Mouse (Mus musculus): ENCODE measurements around the gene Ulk4. TPM values are rescaled to one million over a fixed set of nuclear protein-coding genes. Genes with fewer than 3 reads are reported as not detected.

Gene Ulk4
- polyA plus RNA-seq, 1 experiment from 2014 or later = 198 TPM

DNA sequence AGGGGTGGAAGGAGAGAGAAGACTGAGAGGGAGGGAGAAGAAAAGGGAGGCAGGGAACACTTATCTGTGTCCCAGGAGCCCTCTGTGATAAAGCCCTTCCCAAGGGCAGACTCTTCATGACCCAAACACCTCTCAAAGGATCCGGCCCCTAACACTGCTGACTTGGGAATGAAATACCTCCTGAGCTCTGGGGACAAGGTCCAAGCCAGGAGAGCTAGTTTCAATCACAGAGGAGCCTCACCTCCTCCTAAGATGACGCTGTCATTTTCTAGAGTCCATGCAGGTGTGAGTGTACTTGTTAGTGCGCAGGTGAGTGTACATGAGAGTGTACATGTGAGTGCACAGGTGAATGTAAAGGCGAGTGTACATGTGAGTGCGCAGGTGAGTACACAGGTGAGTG lies 292.0 kb downstream of the Ulk4 start:
- Histone ChIP-seq H3K36me3 (no peaks in the 10 kb centered on the region), H3K9me3 (no peaks in the 10 kb centered on the region), H3K4me2 (replicated peaks) (no peak overlapping the region), H3K9ac (no peak overlapping the region), H3K4me3 (no peak overlapping the region), H3K27ac (no peak overlapping the region), H3K27me3 (no peaks in the 10 kb centered on the region), H3K4me1 (peaks cover 39% of the 10 kb centered on the region)
- no peak for ATAC-seq (ENCODE audit: insufficient number of reproducible peaks, insufficient read depth, low FRiP score, low TSS enrichment)
- WGBS = 91% methylated on average over 5 of the region's 5 CpGs

DNA sequence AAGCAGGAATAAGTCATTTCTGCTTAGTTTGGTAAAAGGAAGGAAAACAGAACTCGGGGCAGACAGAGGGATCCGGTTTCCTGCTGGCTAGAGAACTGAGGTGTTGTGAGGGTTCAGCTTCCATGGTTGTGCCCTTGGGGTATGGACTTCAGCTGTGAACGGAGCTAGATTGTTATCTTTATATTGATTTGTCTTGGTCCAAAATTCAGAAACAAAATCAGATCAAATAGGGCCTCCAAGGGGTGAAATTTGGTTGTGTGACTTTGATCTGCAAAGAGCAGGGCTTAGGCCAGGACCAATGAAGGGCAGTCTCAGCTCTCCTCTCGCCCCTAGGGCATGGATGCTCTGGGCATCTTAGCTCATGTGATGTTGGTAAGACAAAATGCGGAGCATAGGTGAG lies 292.5 kb downstream of the Ulk4 start:
- 0 out of 2 replicates have a peak overlapping the region, but pooled peaks have one; percentile 0 for H3K27ac ChIP-seq
- no peaks in the 10 kb centered on the region for H3K27me3 ChIP-seq
- H3K4me1 ChIP-seq = peaks cover 37% of the 10 kb centered on the region
- H3K4me3 ChIP-seq = no peak overlapping the region
- ATAC-seq (ENCODE audit: insufficient number of reproducible peaks, insufficient read depth, low FRiP score, low TSS enrichment) = no peak
- WGBS = 48% methylated on average over 5 of the region's 5 CpGs
- no peak overlapping the region for H3K9ac ChIP-seq
- no peaks in the 10 kb centered on the region for H3K9me3 ChIP-seq
- H3K4me2 ChIP-seq (replicated peaks) = no peak overlapping the region
- no peaks in the 10 kb centered on the region for H3K36me3 ChIP-seq

DNA sequence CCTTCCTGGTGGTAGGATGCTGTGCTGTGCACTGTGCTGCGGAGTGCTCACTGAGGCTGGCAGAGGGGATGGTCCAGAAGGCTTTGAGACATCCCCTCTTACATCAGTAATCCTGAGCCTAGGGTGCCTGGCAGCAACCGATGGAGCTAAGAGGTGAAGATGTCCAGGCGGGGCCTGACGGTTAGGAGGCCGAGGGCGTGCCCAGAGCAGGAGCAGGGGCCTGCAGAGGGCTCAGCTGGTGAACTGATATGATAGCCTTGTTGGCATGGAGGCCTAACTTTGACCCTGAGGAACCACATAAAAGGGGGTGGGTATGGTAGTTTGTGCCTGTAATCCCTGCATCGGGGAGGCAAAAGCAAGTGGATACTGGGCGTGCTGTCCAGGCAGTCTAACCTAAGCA lies 293.1 kb downstream of the Ulk4 start:
- H3K4me1 ChIP-seq = peaks cover 37% of the 10 kb centered on the region
- H3K4me3 ChIP-seq = no peak overlapping the region
- no peaks in the 10 kb centered on the region for H3K27me3 ChIP-seq
- 83% methylated on average over 8 of the region's 8 CpGs for WGBS
- no peak overlapping the region for H3K9ac ChIP-seq
- H3K36me3 ChIP-seq = no peaks in the 10 kb centered on the region
- H3K9me3 ChIP-seq = no peaks in the 10 kb centered on the region
- ATAC-seq (ENCODE audit: insufficient number of reproducible peaks, insufficient read depth, low FRiP score, low TSS enrichment) = no peak
- 0 out of 2 replicates have a peak overlapping the region, but pooled peaks have one; percentile 0 for H3K27ac ChIP-seq
- H3K4me2 ChIP-seq (replicated peaks) = no peak overlapping the region

DNA sequence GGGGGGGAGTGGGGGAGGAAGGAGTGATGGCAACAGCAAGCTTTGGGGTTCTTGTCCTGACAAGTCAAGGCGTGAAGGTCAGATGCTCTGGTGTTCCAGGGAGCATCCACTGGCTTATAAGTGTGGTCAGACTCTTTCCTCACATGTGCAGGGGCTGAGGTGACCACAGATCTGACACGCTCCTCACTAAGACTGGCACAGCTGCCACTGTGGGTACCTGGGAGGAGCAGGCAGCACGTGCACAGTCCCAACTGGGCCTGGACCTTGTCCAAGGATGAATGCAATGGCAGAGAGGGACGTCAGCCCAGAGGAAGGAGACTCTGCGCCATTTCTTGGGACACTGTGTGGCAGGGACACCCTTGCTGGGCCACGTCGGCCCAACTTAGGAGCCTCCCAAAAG lies 295.2 kb downstream of the Ulk4 start:
- no peak overlapping the region for H3K4me3 ChIP-seq
- H3K9me3 ChIP-seq = no peaks in the 10 kb centered on the region
- no peak overlapping the region for H3K4me2 ChIP-seq (replicated peaks)
- WGBS = 81% methylated on average over 7 of the region's 7 CpGs
- peaks cover 31% of the 10 kb centered on the region for H3K4me1 ChIP-seq
- peak overlapping the region; percentile 36; the same call in 1 of the 2 replicates for H3K27ac ChIP-seq
- no peak for ATAC-seq (ENCODE audit: insufficient number of reproducible peaks, insufficient read depth, low FRiP score, low TSS enrichment)
- H3K9ac ChIP-seq = no peak overlapping the region
- no peaks in the 10 kb centered on the region for H3K27me3 ChIP-seq
- no peaks in the 10 kb centered on the region for H3K36me3 ChIP-seq

DNA sequence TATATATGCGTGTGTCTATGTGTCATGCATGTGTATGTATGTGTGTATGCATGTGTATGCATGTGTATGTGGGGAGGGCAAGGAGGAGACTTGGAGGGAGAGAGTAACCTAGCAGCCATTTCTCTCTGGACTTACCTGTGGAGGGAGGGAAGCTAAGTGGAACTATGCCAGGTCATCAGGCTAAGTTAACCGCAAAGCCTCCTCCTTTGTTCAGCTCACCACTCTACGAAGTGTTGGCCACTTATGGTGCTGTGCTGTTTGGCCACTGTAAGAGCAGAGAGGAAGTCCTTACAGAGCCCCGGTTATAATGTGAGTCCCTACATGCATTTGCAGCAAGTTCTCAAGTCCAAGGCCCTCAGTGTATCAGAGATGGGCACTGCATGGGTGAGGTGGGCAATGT lies 300.1 kb downstream of the Ulk4 start:
- WGBS = 93% methylated on average over 4 of the region's 4 CpGs
- no peak overlapping the region for H3K4me2 ChIP-seq (replicated peaks)
- H3K9me3 ChIP-seq = no peaks in the 10 kb centered on the region
- ATAC-seq (ENCODE audit: insufficient number of reproducible peaks, insufficient read depth, low FRiP score, low TSS enrichment) = no peak
- no peak overlapping the region for H3K4me3 ChIP-seq
- no peaks in the 10 kb centered on the region for H3K27me3 ChIP-seq
- H3K4me1 ChIP-seq = peaks cover 28% of the 10 kb centered on the region
- no peak overlapping the region for H3K9ac ChIP-seq
- H3K27ac ChIP-seq = no peak overlapping the region
- H3K36me3 ChIP-seq = no peaks in the 10 kb centered on the region

DNA sequence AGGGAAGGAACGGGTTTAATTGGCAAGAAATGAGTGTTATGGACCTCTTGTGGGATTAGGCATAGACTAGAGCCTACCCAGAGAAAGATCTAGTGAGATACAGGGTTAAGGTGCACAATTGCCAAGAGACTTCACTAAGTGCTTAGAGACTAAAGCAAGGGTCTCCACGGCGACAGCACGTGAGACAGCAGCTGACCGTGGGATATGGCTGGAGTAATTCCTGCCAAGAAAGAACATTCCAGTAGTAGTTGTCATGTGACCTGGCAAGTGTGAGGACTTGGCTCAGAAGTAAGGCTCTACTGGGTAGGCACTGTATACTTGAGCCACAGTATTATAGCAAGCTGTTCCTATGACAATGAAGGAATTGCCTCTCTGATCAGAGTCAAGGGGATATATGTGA lies 300.8 kb downstream of the Ulk4 start:
- Histone ChIP-seq H3K4me3 (no peak overlapping the region), H3K27ac (no peak overlapping the region), H3K27me3 (no peaks in the 10 kb centered on the region), H3K36me3 (no peaks in the 10 kb centered on the region), H3K4me2 (replicated peaks) (no peak overlapping the region), H3K4me1 (peaks cover 27% of the 10 kb centered on the region), H3K9me3 (no peaks in the 10 kb centered on the region), H3K9ac (no peak overlapping the region)
- ATAC-seq (ENCODE audit: insufficient number of reproducible peaks, insufficient read depth, low FRiP score, low TSS enrichment) = no peak
- WGBS = 63% methylated on average over 5 of the region's 5 CpGs

DNA sequence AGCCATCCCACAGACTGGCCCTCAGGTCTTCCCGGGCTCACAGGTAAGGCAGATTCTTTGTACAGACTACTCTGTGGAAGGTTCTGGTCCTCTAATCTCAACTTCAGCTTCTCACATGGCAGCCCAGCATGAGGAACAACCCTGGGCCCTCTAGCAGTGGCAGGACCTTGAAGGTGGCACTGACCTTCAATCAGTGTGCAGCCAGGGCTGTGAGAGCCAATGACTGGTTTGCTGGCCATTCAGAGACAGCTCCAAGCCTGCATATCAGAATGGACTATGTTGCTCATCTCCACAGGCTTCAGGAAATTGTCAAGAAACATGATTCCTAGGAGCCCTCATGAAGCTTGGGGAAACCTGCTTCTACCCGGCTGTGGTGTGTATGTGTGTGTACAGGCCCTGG lies 302.8 kb downstream of the Ulk4 start:
- H3K36me3 ChIP-seq = peaks cover 6% of the 10 kb centered on the region
- H3K9ac ChIP-seq = no peak overlapping the region
- no peaks in the 10 kb centered on the region for H3K9me3 ChIP-seq
- H3K27ac ChIP-seq = 0 out of 2 replicates have a peak overlapping the region, but pooled peaks have one; percentile 31
- WGBS = 76% methylated on average over 2 of the region's 2 CpGs
- no peak overlapping the region for H3K4me3 ChIP-seq
- ATAC-seq (ENCODE audit: insufficient number of reproducible peaks, insufficient read depth, low FRiP score, low TSS enrichment) = no peak
- H3K4me2 ChIP-seq (replicated peaks) = no peak overlapping the region
- H3K27me3 ChIP-seq = no peaks in the 10 kb centered on the region
- H3K4me1 ChIP-seq = peaks cover 25% of the 10 kb centered on the region

DNA sequence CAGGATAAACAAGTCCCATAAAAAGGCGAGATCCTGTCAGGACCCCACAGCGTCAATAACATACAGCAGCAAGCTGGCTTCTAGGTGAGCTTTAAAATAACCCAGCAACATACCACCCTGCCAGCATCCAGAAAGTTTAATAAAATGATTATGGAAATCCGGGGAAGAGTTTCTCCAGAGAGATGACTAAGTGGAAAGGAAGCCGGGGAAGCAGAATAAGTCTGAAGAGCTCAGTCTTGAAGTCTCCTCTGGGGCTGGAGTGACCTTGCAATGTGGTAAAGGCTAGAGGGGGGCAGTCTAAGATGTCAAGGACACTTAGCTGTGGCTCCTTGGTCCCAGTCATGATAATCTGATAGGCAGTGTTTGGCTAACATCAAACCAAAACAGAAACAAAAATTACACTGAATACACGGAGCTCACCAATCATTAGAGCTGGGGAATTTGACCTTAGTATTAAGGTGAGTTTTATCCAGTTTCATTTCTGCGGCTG lies 303.9 kb downstream of the Ulk4 start:
- Histone ChIP-seq H3K27me3 (no peaks in the 10 kb centered on the region), H3K4me3 (no peak overlapping the region), H3K9me3 (no peaks in the 10 kb centered on the region), H3K36me3 (peaks cover 17% of the 10 kb centered on the region), H3K27ac (no peak overlapping the region), H3K4me2 (replicated peaks) (no peak overlapping the region), H3K4me1 (peaks cover 25% of the 10 kb centered on the region), H3K9ac (no peak overlapping the region)
- no peak for ATAC-seq (ENCODE audit: insufficient number of reproducible peaks, insufficient read depth, low FRiP score, low TSS enrichment)
- 65% methylated on average over 6 of the region's 6 CpGs for WGBS

DNA sequence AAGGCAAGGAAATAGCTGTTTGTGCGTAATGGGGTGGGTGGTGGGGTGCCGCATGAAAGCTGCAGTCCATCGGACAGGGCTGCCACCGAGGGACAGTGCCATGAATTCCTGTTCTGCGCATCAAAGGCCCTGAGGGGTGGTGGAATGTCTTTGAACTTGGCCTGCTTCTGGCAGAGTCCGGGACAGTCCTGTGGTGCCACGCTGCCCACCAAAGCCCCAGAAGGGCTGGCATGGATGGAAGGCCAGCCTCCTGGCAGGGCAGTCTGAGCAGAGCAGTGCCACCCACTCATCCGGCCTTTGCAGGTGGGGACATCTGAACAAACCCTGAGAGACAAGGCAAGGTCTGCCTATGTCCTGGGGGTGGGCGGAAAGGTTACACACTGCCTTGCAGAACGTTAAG lies 312.0 kb downstream of the Ulk4 start:
- Histone ChIP-seq H3K9me3 (no peaks in the 10 kb centered on the region), H3K4me1 (no peaks in the 10 kb centered on the region), H3K4me3 (no peak overlapping the region), H3K27me3 (no peaks in the 10 kb centered on the region), H3K9ac (no peak overlapping the region), H3K4me2 (replicated peaks) (no peak overlapping the region), H3K27ac (no peak overlapping the region), H3K36me3 (peaks cover 96% of the 10 kb centered on the region)
- ATAC-seq (ENCODE audit: insufficient number of reproducible peaks, insufficient read depth, low FRiP score, low TSS enrichment) = no peak
- 84% methylated on average over 10 of the region's 10 CpGs for WGBS

DNA sequence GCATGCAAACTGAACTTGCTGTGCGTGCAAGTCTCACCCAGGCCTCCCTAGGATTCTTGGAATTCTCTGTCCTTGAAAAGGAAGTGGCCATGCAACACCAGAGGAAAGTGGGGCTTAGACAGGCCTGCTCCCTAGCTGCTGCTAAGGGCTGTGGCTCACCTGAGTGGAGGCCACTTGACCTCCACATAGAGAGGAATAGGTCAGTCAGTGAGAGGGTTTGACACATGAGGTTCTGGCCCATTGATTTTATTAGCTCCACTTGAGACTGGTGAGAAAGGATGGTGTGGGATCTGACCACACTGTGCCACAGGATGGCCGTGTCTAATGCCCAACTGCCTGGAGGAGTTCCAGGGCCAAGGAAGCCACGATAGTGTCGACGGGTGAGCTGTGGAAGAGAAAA lies 312.8 kb downstream of the Ulk4 start:
- H3K36me3 ChIP-seq = peaks cover 98% of the 10 kb centered on the region
- H3K4me1 ChIP-seq = no peaks in the 10 kb centered on the region
- no peak overlapping the region for H3K4me3 ChIP-seq
- H3K27me3 ChIP-seq = no peaks in the 10 kb centered on the region
- ATAC-seq (ENCODE audit: insufficient number of reproducible peaks, insufficient read depth, low FRiP score, low TSS enrichment) = no peak
- no peak overlapping the region for H3K27ac ChIP-seq
- H3K4me2 ChIP-seq (replicated peaks) = no peak overlapping the region
- H3K9me3 ChIP-seq = no peaks in the 10 kb centered on the region
- H3K9ac ChIP-seq = no peak overlapping the region
- 91% methylated on average over 5 of the region's 5 CpGs for WGBS

DNA sequence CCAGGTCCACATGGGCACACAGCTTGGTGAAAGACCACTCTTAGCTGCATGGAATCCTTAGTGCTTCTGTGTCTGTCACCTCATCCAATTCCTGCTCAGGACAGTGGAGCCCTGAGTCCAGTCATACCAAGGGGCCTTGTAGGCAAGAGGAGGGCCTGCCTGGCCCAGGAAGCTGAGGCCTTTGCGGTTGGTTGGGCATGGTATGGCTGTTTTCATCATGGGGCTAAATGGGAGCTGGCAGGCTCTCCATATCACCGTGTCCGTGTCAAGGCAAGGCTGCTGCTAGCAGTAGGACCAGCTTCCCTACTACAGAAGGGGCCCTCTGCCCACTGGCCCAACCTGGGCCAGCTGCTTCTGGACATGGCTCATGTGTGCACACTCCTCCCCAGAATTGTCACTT lies 313.3 kb downstream of the Ulk4 start:
- Histone ChIP-seq H3K36me3 (peaks cover 98% of the 10 kb centered on the region), H3K4me2 (replicated peaks) (no peak overlapping the region), H3K9me3 (no peaks in the 10 kb centered on the region), H3K4me3 (no peak overlapping the region), H3K27me3 (no peaks in the 10 kb centered on the region), H3K4me1 (no peaks in the 10 kb centered on the region), H3K27ac (no peak overlapping the region), H3K9ac (no peak overlapping the region)
- WGBS = 90% methylated on average over 3 of the region's 3 CpGs
- no peak for ATAC-seq (ENCODE audit: insufficient number of reproducible peaks, insufficient read depth, low FRiP score, low TSS enrichment)

DNA sequence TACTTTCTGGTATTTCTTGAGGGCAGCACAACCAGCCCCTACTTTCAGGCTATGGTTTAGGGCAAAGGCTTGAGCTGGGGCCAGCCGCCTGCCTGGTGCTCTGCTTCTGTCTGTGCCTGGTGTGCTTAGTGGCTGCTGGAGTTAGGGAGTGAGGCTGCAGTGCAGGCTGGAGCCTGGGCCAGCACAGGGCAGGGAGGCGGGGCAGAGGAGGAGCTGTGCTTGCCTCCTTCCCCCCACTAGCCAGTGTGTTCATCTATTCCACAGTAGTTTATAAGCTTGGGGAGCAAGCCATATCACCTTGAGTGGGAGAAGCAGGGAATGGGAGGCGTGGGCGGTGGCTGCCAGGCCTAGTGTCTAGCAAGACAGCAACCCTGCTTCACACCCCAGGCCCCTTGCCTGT lies 313.9 kb downstream of the Ulk4 start:
- no peak overlapping the region for H3K4me3 ChIP-seq
- 0 out of 2 replicates have a peak overlapping the region, but pooled peaks have one; percentile 37 for H3K27ac ChIP-seq
- no peaks in the 10 kb centered on the region for H3K9me3 ChIP-seq
- no peaks in the 10 kb centered on the region for H3K4me1 ChIP-seq
- no peak for ATAC-seq (ENCODE audit: insufficient number of reproducible peaks, insufficient read depth, low FRiP score, low TSS enrichment)
- WGBS = 96% methylated on average over 4 of the region's 4 CpGs
- H3K27me3 ChIP-seq = no peaks in the 10 kb centered on the region
- H3K36me3 ChIP-seq = peaks cover 98% of the 10 kb centered on the region
- no peak overlapping the region for H3K9ac ChIP-seq
- H3K4me2 ChIP-seq (replicated peaks) = no peak overlapping the region

All from embryonic facial prominence, embryonic 12.5 days (tissue).